Mouse (Mus musculus) forebrain, postnatal 0 days (tissue): Measurements from ENCODE around the gene Ccdc97. TPM values are rescaled to one million over a fixed set of nuclear protein-coding genes. Genes with fewer than 3 reads are reported as not detected.
A peak's percentile ranks its signal among the peaks of the same experiment; 100 is the strongest.

Source experiments
- ATAC-seq: fragments of 200-750 bp; cut with Nextera tagmentation; 2 replicates; pipeline ENCODE4 v1.8.0; 2017; ENCODE audit warnings: mild to moderate bottlenecking, moderate library complexity
- DNase-seq: peaks from one replicate; pipeline ENCODE4 v3.0.0-alpha.2; 2015
- H3K27ac ChIP-seq: fragments of 300-500 bp; sonication (generic); 2 replicates; pipeline ENCODE4 v1.5.1; 2014; ENCODE audit warnings: low read depth, mild to moderate bottlenecking, antibody characterized with exemption, low read length, moderate library complexity, mixed read lengths
- H3K27me3 ChIP-seq: fragments of 300-500 bp; sonication (generic); 2 replicates; pipeline ENCODE4 v1.6.1; 2014; ENCODE audit warnings: mild to moderate bottlenecking, low read length, mixed read lengths; ENCODE audit not compliant: insufficient read depth
- H3K36me3 ChIP-seq: fragments of 300-500 bp; sonication (generic); 2 replicates; pipeline ENCODE4 v1.6.1; 2014; ENCODE audit warnings: mild to moderate bottlenecking, moderate library complexity; ENCODE audit not compliant: insufficient read depth
- H3K4me1 ChIP-seq: fragments of 300-500 bp; sonication (generic); 2 replicates; pipeline ENCODE4 v1.6.1; 2014; ENCODE audit warnings: antibody characterized with exemption; ENCODE audit not compliant: insufficient read depth
- H3K4me2 ChIP-seq: fragments of 300-500 bp; sonication (generic); 2 replicates; pipeline ENCODE4 v1.6.1; 2014; ENCODE audit warnings: low read depth, mild to moderate bottlenecking, moderate library complexity
- H3K4me3 ChIP-seq: fragments of 300-500 bp; sonication (generic); 2 replicates; pipeline ENCODE4 v1.5.1; 2014; ENCODE audit warnings: low read depth, low read length, mixed read lengths
- H3K9ac ChIP-seq: fragments of 300-500 bp; sonication (generic); 2 replicates; pipeline ENCODE4 v1.6.1; 2014; ENCODE audit warnings: mild to moderate bottlenecking
- H3K9me3 ChIP-seq: fragments of 300-500 bp; sonication (generic); 2 replicates; pipeline ENCODE4 v1.6.1; 2016; ENCODE audit warnings: low read length
- CTCF ChIP-seq: sonication (generic); IDR thresholded peaks from 2 replicates; pipeline ENCODE4 v1.5.1; 2016; ENCODE audit warnings: antibody characterized with exemption, control low read depth, low read depth
- WGBS: fragments of 180-500 bp; shearing (Covaris S2); extraction: QIAGEN DNeasy Blood & Tissue Kit; methylation state at CpG from one replicate; pipeline ENCODE4 v1.1.7; 2014; 5-methylcytosine and 5-hydroxymethylcytosine counted together
- polyA plus RNA-seq: library from polyadenylated mRNA; unstranded; fragments of >200 nt; fragmentation: Nextera tagmentation; extraction: Ambion mirVana; gene quantifications from 2 replicates; pipeline ENCODE4 v1.2.1, GENCODE M21; 2015
- total RNA-seq: library from RNA; depleted of rRNA; stranded (reverse); fragments of >200 nt; gene quantifications from 2 replicates; pipeline ENCODE4 v1.2.3, GENCODE M21; 2014

Gene Ccdc97
- total and polyA plus RNA-seq, 2 experiments from 2014 or later = 31.7 to 37.6 TPM

DNA sequence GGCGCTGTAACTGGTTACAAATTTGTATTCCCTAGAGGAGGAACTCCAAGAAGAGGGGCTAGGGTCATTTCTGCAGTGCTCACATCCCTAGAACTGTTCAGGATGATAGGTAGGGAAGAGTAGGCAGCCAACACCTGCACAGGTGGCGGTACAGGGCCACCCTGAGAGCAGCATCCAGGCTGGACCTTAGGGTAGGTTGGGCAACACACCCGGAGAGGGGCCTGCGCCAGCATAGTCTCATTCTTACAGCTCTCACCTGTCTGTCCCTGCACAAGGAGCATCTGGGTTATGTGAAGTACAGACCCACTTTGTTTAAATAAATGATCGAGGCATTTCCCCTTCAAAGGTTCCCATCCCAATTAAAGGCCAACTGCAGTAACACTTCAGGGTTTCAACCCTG, 1.9 kb upstream of the Ccdc97 start:
- no peaks in the 10 kb centered on the region for H3K9me3 ChIP-seq
- H3K27me3 ChIP-seq = no peaks in the 10 kb centered on the region
- ATAC-seq (no peak), DNase-seq (no peak)
- no peak overlapping the region for H3K4me3 ChIP-seq
- H3K36me3 ChIP-seq = peaks cover 56% of the 10 kb centered on the region
- H3K9ac ChIP-seq = no peak overlapping the region
- no peak for TF ChIP-seq CTCF
- no peak overlapping the region for H3K4me2 ChIP-seq
- peaks cover 4% of the 10 kb centered on the region; the same call in 1 of the 2 replicates for H3K4me1 ChIP-seq
- 92% methylated on average over 5 of the region's 5 CpGs for WGBS
- no peak overlapping the region for H3K27ac ChIP-seq

DNA sequence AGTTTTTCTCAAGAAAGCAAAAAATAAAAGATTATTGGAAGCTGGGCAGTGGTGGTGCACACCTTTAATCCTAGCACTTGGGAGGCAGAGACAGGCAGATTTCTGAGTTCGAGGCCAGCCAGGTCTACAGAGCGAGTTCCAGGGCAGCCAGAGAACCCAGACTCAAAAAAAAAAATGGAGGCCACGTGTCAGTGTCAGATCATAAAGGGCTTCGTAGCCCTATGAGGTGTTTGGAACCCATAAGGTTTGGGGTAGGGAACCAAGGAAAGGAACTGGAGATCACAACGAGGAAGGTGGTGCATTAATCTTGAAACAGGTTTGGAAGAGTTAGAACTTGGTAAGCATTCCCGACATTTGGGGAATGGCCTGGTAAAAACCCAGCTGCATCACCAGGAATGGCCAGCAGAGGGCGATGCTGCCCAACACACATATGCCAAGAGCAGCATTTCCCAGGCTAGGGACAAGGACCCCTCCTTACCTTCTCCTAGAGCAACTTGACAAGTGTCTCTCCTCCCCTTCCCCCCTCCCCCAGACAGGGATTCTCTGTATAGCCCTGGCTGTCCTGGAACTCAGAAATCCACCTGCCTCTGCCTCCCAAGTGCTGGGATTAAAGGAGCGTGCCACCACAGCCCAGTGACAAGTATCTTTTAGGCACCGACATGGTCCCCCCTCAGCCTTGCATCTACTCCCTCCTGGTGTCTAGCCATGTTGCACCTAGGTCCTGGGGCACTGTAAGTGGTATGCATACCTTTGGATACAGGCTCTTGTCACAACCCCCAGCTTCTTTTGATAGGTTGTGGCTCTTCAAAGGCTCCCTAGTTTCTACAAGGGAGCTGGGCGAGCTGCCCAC, 1.1 kb upstream of the Ccdc97 start:
- peak; percentile 42; the same call in 1 of the 2 replicates for ATAC-seq
- 63% methylated on average over 10 of the region's 10 CpGs for WGBS
- DNase-seq = peak; percentile 86
- H3K27me3 ChIP-seq = no peaks in the 10 kb centered on the region
- peak; percentile 95 for TF ChIP-seq CTCF
- H3K9me3 ChIP-seq = no peaks in the 10 kb centered on the region
- H3K4me2 ChIP-seq = peak overlapping the region; percentile 84; the same call in 1 of the 2 replicates
- no peak overlapping the region for H3K27ac ChIP-seq
- no peak overlapping the region for H3K9ac ChIP-seq
- peaks cover 56% of the 10 kb centered on the region for H3K36me3 ChIP-seq
- H3K4me1 ChIP-seq = peaks cover 4% of the 10 kb centered on the region; the same call in 1 of the 2 replicates
- no peak overlapping the region for H3K4me3 ChIP-seq

DNA sequence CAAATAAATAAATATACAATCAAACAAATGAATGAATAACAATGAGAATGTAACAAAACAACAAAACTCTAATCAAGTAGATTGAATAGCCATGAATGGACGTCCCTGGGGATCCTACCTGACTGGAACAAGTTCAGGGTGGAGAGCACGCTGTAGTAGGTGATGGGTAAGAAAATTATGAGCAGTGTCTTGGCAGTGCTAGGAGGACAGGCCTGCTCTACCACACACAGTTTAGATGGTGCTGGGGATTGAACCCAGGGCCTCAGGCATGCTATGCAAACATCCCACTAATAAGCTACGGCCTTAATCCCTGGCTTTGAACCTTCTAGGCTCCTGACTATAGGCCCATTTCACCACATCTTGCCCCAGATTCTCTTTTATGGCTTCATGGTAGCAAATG, 1.4 kb downstream of the Ccdc97 start:
- Histone ChIP-seq H3K4me1 (peaks cover 4% of the 10 kb centered on the region; the same call in 1 of the 2 replicates), H3K4me3 (no peak overlapping the region), H3K27ac (no peak overlapping the region), H3K36me3 (peaks cover 55% of the 10 kb centered on the region), H3K27me3 (no peaks in the 10 kb centered on the region), H3K9ac (0 out of 2 replicates have a peak overlapping the region, but pooled peaks have one; percentile 6), H3K9me3 (no peaks in the 10 kb centered on the region), H3K4me2 (no peak overlapping the region; the same call in 1 of the 2 replicates)
- ATAC-seq = no peak
- no peak for TF ChIP-seq CTCF
- DNase-seq = no peak
- WGBS = 93% methylated on average over 3 of the region's 3 CpGs

DNA sequence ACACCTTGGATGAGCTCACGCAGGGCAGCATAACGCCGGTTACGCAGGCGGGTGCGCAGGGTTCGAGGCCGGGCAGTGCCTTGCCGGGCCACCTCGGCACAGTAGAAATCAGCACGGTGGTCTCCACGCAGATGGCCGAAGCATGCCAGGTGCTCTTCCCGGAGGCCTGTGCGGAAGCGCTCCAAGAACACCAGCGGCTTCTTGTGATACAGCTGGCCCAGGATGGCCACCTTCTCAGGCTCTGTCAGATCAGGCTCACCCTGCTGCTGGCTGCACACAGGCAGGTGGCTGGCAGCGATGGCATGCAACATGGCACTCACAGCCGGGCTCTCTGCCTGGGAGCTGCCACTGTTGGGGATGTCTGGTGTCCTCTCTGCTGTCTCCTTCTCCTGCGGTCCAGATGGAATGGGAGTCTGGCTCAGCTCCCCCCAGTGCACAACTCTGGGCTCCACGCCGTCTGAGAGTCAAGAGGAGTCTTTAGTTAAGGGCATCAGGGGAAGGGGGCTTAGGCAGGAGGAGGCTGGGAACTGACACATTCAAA, 3.1 kb downstream of the Ccdc97 start:
- Histone ChIP-seq H3K9ac (no peak overlapping the region), H3K4me1 (peaks cover 4% of the 10 kb centered on the region; the same call in 1 of the 2 replicates), H3K4me3 (no peak overlapping the region), H3K4me2 (no peak overlapping the region), H3K9me3 (no peaks in the 10 kb centered on the region), H3K27ac (no peak overlapping the region), H3K27me3 (no peaks in the 10 kb centered on the region), H3K36me3 (peaks cover 46% of the 10 kb centered on the region)
- no peak for TF ChIP-seq CTCF
- WGBS = 92% methylated on average over 22 of the region's 22 CpGs
- no peak for DNase-seq
- ATAC-seq = no peak

DNA sequence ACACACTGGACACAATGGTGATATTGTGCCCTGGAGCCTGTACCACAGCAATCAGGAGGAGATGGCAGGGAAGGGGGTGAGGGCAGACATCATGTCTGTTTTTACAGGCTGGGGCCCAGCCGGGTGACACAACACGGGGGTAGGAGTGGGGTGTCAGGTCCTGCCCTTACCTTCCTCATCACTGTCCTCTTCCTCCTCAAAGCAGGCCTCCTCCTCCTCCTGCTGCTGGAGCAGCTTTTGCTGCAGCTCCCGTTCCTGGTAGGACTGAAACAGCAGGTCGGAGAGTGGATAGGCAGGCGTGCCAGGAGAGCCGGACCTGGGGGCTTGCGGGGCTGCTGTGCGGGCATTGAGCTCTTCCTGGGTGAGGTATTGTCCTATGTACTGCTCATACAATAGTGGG, 4.3 kb downstream of the Ccdc97 start:
- ATAC-seq (no peak), DNase-seq (no peak)
- H3K27ac ChIP-seq = no peak overlapping the region
- H3K9me3 ChIP-seq = no peaks in the 10 kb centered on the region
- WGBS = 96% methylated on average over 8 of the region's 8 CpGs
- peaks cover 39% of the 10 kb centered on the region for H3K36me3 ChIP-seq
- no peak overlapping the region for H3K4me2 ChIP-seq
- H3K9ac ChIP-seq = no peak overlapping the region
- peaks cover 4% of the 10 kb centered on the region; the same call in 1 of the 2 replicates for H3K4me1 ChIP-seq
- TF ChIP-seq CTCF = no peak
- no peaks in the 10 kb centered on the region for H3K27me3 ChIP-seq
- no peak overlapping the region for H3K4me3 ChIP-seq

DNA sequence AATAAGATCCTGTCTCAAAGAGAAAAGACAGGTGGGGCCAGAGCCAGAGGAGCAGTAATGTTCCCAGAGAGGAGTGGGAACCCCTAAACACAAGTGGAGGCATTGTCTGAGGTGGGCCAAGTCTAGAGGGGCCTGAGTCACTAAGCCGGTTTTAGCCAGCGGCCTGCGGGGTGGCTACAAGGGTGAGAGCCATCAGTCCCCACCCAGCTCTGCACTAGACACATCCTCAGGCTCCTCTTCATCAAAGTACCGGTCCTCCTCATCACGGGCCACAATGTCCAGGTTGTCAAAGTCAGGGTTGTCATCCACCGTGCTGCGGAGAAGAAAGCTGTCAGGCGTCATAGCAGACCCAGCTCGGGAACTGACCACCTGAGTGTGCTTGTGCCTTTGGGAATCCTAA, 6.1 kb downstream of the Ccdc97 start:
- DNase-seq = no peak
- Histone ChIP-seq H3K4me3 (no peak overlapping the region), H3K4me2 (no peak overlapping the region), H3K4me1 (no peaks in the 10 kb centered on the region), H3K9me3 (no peaks in the 10 kb centered on the region), H3K27ac (no peak overlapping the region), H3K9ac (no peak overlapping the region), H3K36me3 (peaks cover 39% of the 10 kb centered on the region), H3K27me3 (no peaks in the 10 kb centered on the region)
- WGBS = 90% methylated on average over 9 of the region's 9 CpGs
- no peak for ATAC-seq
- TF ChIP-seq CTCF = no peak

DNA sequence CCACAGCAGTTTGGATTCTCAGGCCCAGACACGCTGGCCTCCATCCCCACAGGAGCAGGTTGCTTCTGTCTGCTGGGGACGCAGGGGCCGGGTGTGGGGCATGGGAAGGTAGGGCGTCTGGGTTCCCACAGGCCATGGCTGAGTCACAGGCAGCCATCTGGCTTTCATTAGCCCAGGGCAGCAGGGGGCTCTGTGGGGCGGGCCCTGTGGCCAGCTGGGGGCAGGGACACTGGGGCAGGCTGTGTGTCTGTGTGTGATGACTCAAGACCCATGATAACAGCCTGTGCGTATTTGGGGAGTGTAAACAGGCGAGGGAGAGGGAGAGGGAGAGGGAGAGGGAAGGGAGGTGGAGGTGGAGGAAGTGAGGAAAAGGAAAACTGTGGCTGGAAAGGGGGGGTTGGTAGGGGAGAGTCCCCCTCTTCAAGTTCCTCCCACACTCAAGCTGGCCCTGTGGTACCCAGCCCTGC, 7.1 kb downstream of the Ccdc97 start:
- no peak for TF ChIP-seq CTCF
- no peaks in the 10 kb centered on the region for H3K9me3 ChIP-seq
- H3K4me1 ChIP-seq = no peaks in the 10 kb centered on the region
- no peak overlapping the region for H3K27ac ChIP-seq
- H3K27me3 ChIP-seq = no peaks in the 10 kb centered on the region
- no peak for DNase-seq
- no peak overlapping the region for H3K4me2 ChIP-seq
- H3K9ac ChIP-seq = no peak overlapping the region
- H3K36me3 ChIP-seq = peaks cover 39% of the 10 kb centered on the region
- 52% methylated on average over 7 of the region's 7 CpGs for WGBS
- ATAC-seq = no peak
- no peak overlapping the region for H3K4me3 ChIP-seq
